ENCODE assay signal across 26 mouse cellular contexts in genomic region chr17:64957495-64957894, GRCm38 (mm10).
DNase-seq lines count a peak whose midpoint lies in the region; ATAC-seq and TF ChIP-seq lines count a peak whose summit lies in the region.
"Had no signal": no experiment of that assay in that cellular context is flagged by ENCODE, and none has a peak within 500 bp of the region (broad histone marks: within the 10 kb centered on the region; RNA-seq: fewer than 3 reads in every experiment).

No protein-coding gene starts in this region.

- peak; percentile 12 for DNase-seq in embryo, embryonic 10 days (ENCODE audit: low spot score)
- DNase-seq in embryo, embryonic 9.5 days (ENCODE audit: extremely low spot score): no peak
- peak; percentile 20 for DNase-seq in hindbrain, embryonic 11.5 days (ENCODE audit: low spot score)
- no peak for DNase-seq in hindbrain, embryonic 14.5 days (ENCODE audit: low spot score)
- no peak for DNase-seq in midbrain, embryonic 11.5 days (ENCODE audit: low spot score, missing footprints)
- no peak for DNase-seq in midbrain, postnatal 0 days (ENCODE audit: low spot score)
- no peak for DNase-seq in adrenal gland, adult 18-20 months (ENCODE audit: low spot score in 2 of 2)
- DNase-seq: adrenal gland, postnatal 10 days; adrenal gland, postnatal 36 days; cerebellum, adult 11 months; cerebellum, adult 2 months; cerebellum, adult 9-11 months; cerebellum, postnatal 36 days; gastrocnemius, postnatal 10 days; gastrocnemius, postnatal 36 days; heart, postnatal 10 days; heart, postnatal 36 days had no signal

- no peak overlapping the region for H3K9ac ChIP-seq in hindbrain, embryonic 11.5 days (ENCODE audit: low read depth, low read length)
- no peak overlapping the region for H3K9ac ChIP-seq in hindbrain, embryonic 14.5 days
- no peak overlapping the region for H3K9ac ChIP-seq in midbrain, embryonic 11.5 days (ENCODE audit: low read length)
- no peak overlapping the region for H3K9ac ChIP-seq in midbrain, postnatal 0 days (replicated peaks; ENCODE audit: low read length, poor library complexity, severe bottlenecking)
- H3K9ac ChIP-seq in midbrain, embryonic 15.5 days: no peak overlapping the region
- H3K9ac ChIP-seq: forebrain, embryonic 13.5 days; heart, embryonic 15.5 days; hindbrain, embryonic 15.5 days had no signal

- no peaks in the 10 kb centered on the region for H3K4me1 ChIP-seq in hindbrain, embryonic 11.5 days (replicated peaks; ENCODE audit: control insufficient read depth, insufficient read depth, low read length)
- no peaks in the 10 kb centered on the region for H3K4me1 ChIP-seq in hindbrain, embryonic 14.5 days (replicated peaks; ENCODE audit: control insufficient read depth, insufficient read depth, low read length)
- no peaks in the 10 kb centered on the region for H3K4me1 ChIP-seq in midbrain, embryonic 11.5 days (ENCODE audit: control insufficient read depth, insufficient read depth, low read length)
- H3K4me1 ChIP-seq in midbrain, postnatal 0 days (ENCODE audit: insufficient read depth, low read length): no peaks in the 10 kb centered on the region
- H3K4me1 ChIP-seq in midbrain, embryonic 15.5 days: peaks cover 5% of the 10 kb centered on the region; the same call in 1 of the 2 replicates
- H3K4me1 ChIP-seq: forebrain, embryonic 10.5 days; heart, embryonic 15.5 days had no signal

- ATAC-seq in hindbrain, embryonic 11.5 days (ENCODE audit: low FRiP score): 0 out of 2 replicates have a peak, but pooled peaks have one; percentile 53
- ATAC-seq in hindbrain, embryonic 14.5 days (ENCODE audit: low FRiP score): no peak
- ATAC-seq in midbrain, embryonic 11.5 days (ENCODE audit: low FRiP score): peak; percentile 77
- ATAC-seq in midbrain, postnatal 0 days (ENCODE audit: low FRiP score): no peak
- ATAC-seq in midbrain, embryonic 15.5 days (replicated peaks): 0 out of 2 replicates have a peak, but pooled peaks have one; percentile 33
- ATAC-seq: activated CD4-positive, CD25-positive, alpha-beta regulatory T cell, adult 4 months; forebrain, embryonic 13.5 days; forebrain, embryonic 16.5 days had no signal

- TF ChIP-seq CTCF in midbrain, postnatal 0 days (IDR thresholded peaks at IDR 0.05): no peak

- H3K4me3 ChIP-seq in hindbrain, embryonic 11.5 days (ENCODE audit: low read depth, low read length): no peak overlapping the region
- no peak overlapping the region for H3K4me3 ChIP-seq in hindbrain, embryonic 14.5 days (replicated peaks; ENCODE audit: low read length)
- H3K4me3 ChIP-seq in midbrain, embryonic 11.5 days (ENCODE audit: low read depth, low read length): no peak overlapping the region
- H3K4me3 ChIP-seq in midbrain, postnatal 0 days (ENCODE audit: low read depth, low read length): no peak overlapping the region
- no peak overlapping the region for H3K4me3 ChIP-seq in midbrain, embryonic 15.5 days
- H3K4me3 ChIP-seq: forebrain, embryonic 10.5 days; forebrain, embryonic 13.5 days; heart, embryonic 15.5 days; hindbrain, embryonic 10.5 days; hindbrain, embryonic 15.5 days had no signal

- no peaks in the 10 kb centered on the region for H3K36me3 ChIP-seq in hindbrain, embryonic 11.5 days (ENCODE audit: control insufficient read depth, insufficient read depth, low read length)
- no peaks in the 10 kb centered on the region for H3K36me3 ChIP-seq in hindbrain, embryonic 14.5 days (replicated peaks; ENCODE audit: control insufficient read depth, insufficient read depth)
- H3K36me3 ChIP-seq in midbrain, embryonic 11.5 days (ENCODE audit: control insufficient read depth, insufficient read depth, low read length): no peaks in the 10 kb centered on the region
- no peaks in the 10 kb centered on the region for H3K36me3 ChIP-seq in midbrain, postnatal 0 days (ENCODE audit: insufficient read depth, low read length)
- H3K36me3 ChIP-seq in midbrain, embryonic 15.5 days (replicated peaks): no peaks in the 10 kb centered on the region
- H3K36me3 ChIP-seq: forebrain, embryonic 10.5 days; heart, embryonic 15.5 days; hindbrain, embryonic 10.5 days; hindbrain, embryonic 15.5 days had no signal

- no peaks in the 10 kb centered on the region for H3K27me3 ChIP-seq in hindbrain, embryonic 11.5 days (ENCODE audit: control insufficient read depth, insufficient read depth, low read length)
- no peaks in the 10 kb centered on the region for H3K27me3 ChIP-seq in hindbrain, embryonic 14.5 days (ENCODE audit: control insufficient read depth, insufficient read depth, low read length)
- no peaks in the 10 kb centered on the region for H3K27me3 ChIP-seq in midbrain, embryonic 11.5 days (ENCODE audit: control insufficient read depth, insufficient read depth, low read length)
- H3K27me3 ChIP-seq in midbrain, postnatal 0 days (ENCODE audit: insufficient read depth, low read length): no peaks in the 10 kb centered on the region
- no peaks in the 10 kb centered on the region for H3K27me3 ChIP-seq in midbrain, embryonic 15.5 days (replicated peaks)
- H3K27me3 ChIP-seq: forebrain, embryonic 13.5 days; heart, embryonic 15.5 days; hindbrain, embryonic 15.5 days had no signal

- 61% methylated on average over 9 of the region's 9 CpGs for WGBS in hindbrain, embryonic 11.5 days
- 59% methylated on average over 9 of the region's 9 CpGs for WGBS in hindbrain, embryonic 14.5 days
- 65% methylated on average over 9 of the region's 9 CpGs for WGBS in midbrain, embryonic 11.5 days
- WGBS in midbrain, postnatal 0 days: 66% methylated on average over 9 of the region's 9 CpGs
- WGBS in midbrain, embryonic 15.5 days: 60% methylated on average over 9 of the region's 9 CpGs

- H3K4me2 ChIP-seq in hindbrain, embryonic 11.5 days (replicated peaks; ENCODE audit: low read depth, low read length): no peak overlapping the region
- no peak overlapping the region for H3K4me2 ChIP-seq in hindbrain, embryonic 14.5 days (replicated peaks)
- H3K4me2 ChIP-seq in midbrain, embryonic 11.5 days: no peak overlapping the region
- H3K4me2 ChIP-seq in midbrain, postnatal 0 days (ENCODE audit: low read depth, low read length, poor library complexity, severe bottlenecking): no peak overlapping the region
- no peak overlapping the region for H3K4me2 ChIP-seq in midbrain, embryonic 15.5 days
- H3K4me2 ChIP-seq: forebrain, embryonic 13.5 days; heart, embryonic 11.5 days; heart, embryonic 15.5 days; hindbrain, embryonic 15.5 days had no signal

- H3K9me3 ChIP-seq in hindbrain, embryonic 11.5 days (ENCODE audit: control insufficient read depth, low read length): no peaks in the 10 kb centered on the region
- H3K9me3 ChIP-seq in hindbrain, embryonic 14.5 days (ENCODE audit: control insufficient read depth, low read length): no peaks in the 10 kb centered on the region
- no peaks in the 10 kb centered on the region for H3K9me3 ChIP-seq in midbrain, embryonic 11.5 days (ENCODE audit: control insufficient read depth, low read length)
- no peaks in the 10 kb centered on the region for H3K9me3 ChIP-seq in midbrain, postnatal 0 days (ENCODE audit: low read length)
- no peaks in the 10 kb centered on the region for H3K9me3 ChIP-seq in midbrain, embryonic 15.5 days
- H3K9me3 ChIP-seq: forebrain, embryonic 10.5 days; forebrain, embryonic 13.5 days; heart, embryonic 15.5 days; hindbrain, embryonic 10.5 days; hindbrain, embryonic 15.5 days had no signal

- H3K27ac ChIP-seq in hindbrain, embryonic 11.5 days (ENCODE audit: low read depth, low read length): no peak overlapping the region
- H3K27ac ChIP-seq in hindbrain, embryonic 14.5 days: no peak overlapping the region
- H3K27ac ChIP-seq in midbrain, embryonic 11.5 days (ENCODE audit: low read depth, low read length): no peak overlapping the region
- no peak overlapping the region for H3K27ac ChIP-seq in midbrain, postnatal 0 days (ENCODE audit: low read depth, low read length)
- H3K27ac ChIP-seq in midbrain, embryonic 15.5 days: no peak overlapping the region
- H3K27ac ChIP-seq: forebrain, embryonic 10.5 days; forebrain, embryonic 13.5 days; heart, embryonic 15.5 days; hindbrain, embryonic 10.5 days; hindbrain, embryonic 15.5 days had no signal

Comparison
In these comparisons a context has a peak if more than half of its experiments do, and no peak if none do; other contexts are left out.
1. DNase-seq: peak in embryo, embryonic 10 days (single experiment) and hindbrain, embryonic 11.5 days (single experiment); none in embryo, embryonic 9.5 days (single experiment), hindbrain, embryonic 14.5 days (single experiment), midbrain, embryonic 11.5 days (single experiment), midbrain, postnatal 0 days (single experiment) and adrenal gland, adult 18-20 months (0 of 2).
2. ATAC-seq: peak in hindbrain, embryonic 11.5 days (single experiment), midbrain, embryonic 11.5 days (single experiment) and midbrain, embryonic 15.5 days (single experiment); none in hindbrain, embryonic 14.5 days (single experiment) and midbrain, postnatal 0 days (single experiment).